Mouse (Mus musculus) lung, postnatal 25 days (tissue): ENCODE results near the gene Shisa8.
"Not testable (repeated sequence)": the region's sequence is repeated elsewhere in the genome, so short reads cannot be mapped to it uniquely, and the experiment has no call there.

Source experiments
- DNase-seq: peaks from one replicate; pipeline ENCODE4 v3.0.0; 2022; ENCODE audit warnings: low spot score

Gene Shisa8

GRCm38 (mm10) chr15:82212752-82213063, at the start of gene Shisa8:
Gene Shisa8, minus strand, starts transcription at chr15:82212815.
- DNase-seq = no peak

- peak; percentile 39 for DNase-seq
Observed at GRCm38 (mm10) chr15:82259510-82259909, 46.9 kb upstream of the Shisa8 start.

DNA sequence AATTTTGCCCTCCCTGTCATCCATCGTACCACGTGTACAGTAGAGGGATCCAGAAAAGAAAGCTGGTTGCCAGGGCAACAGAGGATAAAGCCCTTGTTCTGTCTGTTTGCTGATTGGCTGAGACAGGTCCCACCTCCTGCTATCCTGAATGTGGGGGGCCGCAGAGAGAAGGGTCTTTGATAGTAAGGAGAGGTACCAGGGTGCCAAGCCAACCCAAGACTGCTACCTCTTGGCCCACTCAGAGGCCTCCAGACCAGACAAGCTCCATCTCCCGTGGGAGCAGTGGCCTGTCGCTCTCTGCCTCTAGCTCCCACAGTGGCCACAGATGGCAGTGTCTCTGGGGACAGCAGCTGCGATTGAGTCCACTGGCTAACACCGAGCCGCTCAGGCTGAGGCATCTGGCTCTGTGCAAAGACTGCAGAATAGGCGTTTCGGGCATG, 43.3 kb upstream of the Shisa8 start:
- no peak for DNase-seq

DNA sequence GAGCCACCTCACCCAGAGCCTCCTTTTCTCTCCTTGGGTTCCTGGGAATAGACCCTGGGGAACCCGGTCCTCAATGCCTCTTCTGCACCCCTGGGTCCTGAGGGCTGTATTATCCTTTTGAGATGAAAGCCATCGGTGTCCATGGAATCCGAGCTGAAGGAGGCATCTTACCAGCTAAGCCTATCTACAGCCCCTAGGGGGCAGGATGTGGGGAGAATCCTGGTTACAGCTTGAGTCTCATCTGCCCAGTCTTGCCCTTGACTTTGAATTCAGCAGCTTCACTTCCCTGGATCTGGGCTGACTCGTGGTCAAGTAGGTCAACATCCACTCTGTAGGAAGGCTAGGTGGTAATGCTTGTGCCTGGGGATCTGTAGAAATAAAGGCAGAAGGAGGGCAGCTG, 42.6 kb upstream of the Shisa8 start:
- DNase-seq = no peak

DNA sequence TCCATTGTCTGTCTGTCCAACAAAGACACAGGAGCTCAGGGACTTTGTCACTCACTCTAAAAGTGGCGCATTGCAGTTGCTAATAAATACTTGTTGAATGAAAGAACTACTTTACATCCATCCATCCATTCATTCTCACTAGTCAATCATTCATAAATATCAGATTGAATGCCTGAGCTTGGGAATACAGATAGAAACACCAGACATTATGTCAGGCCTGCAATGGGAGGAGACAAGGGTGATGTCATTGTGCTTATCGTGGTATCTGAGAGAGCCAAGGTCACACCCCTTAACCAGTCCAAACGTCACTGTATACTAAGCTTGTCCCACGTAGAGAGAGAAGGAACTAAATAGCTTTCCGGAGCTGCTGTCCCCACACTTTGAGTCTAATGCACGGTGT, 39.5 kb upstream of the Shisa8 start, which contains the start of gene 1500009C09Rik:
Gene 1500009C09Rik (plus strand): TSS at position 301 of the 400 bp plus-strand sequence.
- DNase-seq = no peak

GRCm38 (mm10) chr15:82251579-82251978, 39.0 kb upstream of the Shisa8 start:
- no peak for DNase-seq

GRCm38 (mm10) chr15:82247131-82247776, 34.6 kb upstream of the Shisa8 start:
- DNase-seq = no peak

GRCm38 (mm10) chr15:82244805-82245161, 32.2 kb upstream of the Shisa8 start:
- not testable (repeated sequence) for DNase-seq

DNA sequence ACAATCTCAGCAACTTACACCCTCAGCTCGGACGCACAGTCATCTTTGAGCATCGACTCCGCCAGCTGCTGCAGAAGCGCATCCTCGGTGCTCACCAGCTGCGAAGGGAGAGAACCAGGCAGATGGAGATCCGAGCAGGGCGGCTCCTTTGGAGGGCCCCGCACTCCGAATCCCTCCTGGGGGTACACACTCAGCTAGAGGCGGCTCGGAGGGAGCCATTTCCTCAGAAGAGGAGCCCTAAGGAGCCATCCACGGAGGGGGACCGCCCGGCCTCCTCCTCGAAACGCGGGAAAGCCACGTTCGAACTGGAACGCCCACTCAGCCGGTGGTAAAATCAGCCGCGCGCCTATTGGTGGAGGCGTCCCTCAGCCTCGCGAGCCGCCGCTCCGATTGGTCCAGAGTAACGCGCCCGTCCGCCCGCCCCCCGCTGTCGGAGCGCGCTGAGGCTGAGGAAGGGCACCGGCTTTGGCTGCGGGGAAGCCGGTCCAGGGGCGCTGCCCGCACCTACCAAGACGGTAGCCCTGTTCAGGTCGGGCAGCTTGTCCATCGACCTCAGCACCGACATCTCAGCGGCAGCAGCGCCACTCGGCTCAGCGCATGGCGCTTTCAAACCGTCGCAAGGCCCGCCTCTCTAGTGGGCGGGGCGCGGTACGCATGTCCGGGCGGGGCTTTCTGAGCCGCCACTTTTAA, 31.6 kb upstream of the Shisa8 start, which contains the start of gene Cenpm:
Gene Cenpm (minus strand): TSS at position 634 of the 690 bp plus-strand sequence.
- DNase-seq = peak; percentile 92

- DNase-seq = no peak
Observed at GRCm38 (mm10) chr15:82243742-82244114, 31.1 kb upstream of the Shisa8 start.

DNA sequence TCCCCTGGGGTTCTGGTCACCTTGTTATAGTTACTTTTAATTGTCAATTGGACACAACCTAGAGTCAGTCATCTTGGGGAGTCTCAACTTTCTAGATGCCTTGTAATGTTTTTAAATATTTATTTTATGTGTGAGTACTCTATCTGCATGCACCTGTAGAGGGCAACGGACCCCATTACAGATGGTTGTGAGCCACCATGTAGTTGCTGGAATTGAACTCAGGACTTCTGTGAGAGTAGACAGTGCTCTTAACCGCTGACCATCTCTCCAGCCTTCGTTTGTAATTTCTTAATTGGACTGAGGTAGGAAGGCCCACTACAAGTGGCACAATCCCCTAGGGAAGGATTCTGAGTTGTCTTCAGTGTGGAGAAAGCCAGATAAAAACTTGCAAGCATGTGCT, 30.7 kb upstream of the Shisa8 start:
- no peak for DNase-seq

DNA sequence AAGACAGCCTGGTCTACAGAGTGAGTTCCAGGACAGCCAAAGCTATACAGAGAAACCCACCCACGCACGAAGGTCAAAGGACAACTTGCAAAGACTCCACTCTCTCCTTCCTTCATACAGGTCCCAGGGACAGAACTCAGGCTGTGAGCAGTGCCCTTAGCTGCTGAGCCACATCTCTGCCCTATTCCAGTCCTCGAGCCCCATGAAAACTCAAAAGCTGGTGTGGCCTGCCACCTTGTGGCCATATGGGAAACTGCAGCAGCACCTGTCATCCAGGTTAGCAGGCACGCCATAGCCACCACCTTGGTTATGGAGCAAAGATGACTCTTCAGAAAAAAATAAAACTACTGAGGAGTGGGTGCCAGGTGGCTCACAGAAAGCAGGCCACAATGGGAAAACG, 23.9 kb upstream of the Shisa8 start:
- peak; percentile 84 for DNase-seq

DNA sequence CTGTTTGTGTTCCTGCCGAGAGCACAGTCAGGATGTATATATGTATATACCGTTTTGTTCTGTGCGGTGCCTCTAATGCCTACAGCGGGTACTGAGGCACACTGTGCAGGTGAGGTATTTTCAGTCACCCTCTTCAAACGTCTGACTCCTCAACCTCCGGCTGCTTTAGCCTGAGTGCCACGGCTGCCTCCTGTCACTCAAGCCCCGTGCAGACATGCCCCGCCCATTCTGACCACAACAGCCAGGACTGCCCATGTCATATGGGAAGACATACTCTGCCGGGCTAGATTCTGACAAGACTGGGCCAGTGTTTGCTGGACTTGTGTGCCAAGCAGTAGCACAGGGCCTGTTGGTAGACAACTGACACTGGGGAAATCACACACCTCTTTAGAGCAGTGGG, 23.0 kb upstream of the Shisa8 start:
- DNase-seq = no peak

GRCm38 (mm10) chr15:82232651-82233050, 20.0 kb upstream of the Shisa8 start:
- no peak for DNase-seq

- no peak for DNase-seq
Observed at GRCm38 (mm10) chr15:82231591-82232378, 19.2 kb upstream of the Shisa8 start.

DNA sequence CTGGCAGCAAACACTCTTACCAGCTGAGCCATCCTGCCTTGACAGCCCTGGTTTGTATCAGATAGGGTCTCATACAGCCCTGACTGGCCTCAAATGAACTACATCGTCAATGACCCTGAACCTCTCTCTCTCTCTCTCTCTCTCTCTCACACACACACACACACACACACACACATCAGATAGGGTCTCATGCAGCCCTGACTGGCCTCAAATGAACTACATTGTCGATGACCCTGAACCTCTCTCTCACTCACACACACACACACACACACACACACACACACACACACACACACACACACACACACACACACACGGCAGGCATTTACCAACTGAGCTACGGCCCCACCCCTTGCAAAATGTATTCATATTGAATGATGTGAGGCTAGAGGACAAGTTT, 18.5 kb upstream of the Shisa8 start:
- no peak for DNase-seq

DNA sequence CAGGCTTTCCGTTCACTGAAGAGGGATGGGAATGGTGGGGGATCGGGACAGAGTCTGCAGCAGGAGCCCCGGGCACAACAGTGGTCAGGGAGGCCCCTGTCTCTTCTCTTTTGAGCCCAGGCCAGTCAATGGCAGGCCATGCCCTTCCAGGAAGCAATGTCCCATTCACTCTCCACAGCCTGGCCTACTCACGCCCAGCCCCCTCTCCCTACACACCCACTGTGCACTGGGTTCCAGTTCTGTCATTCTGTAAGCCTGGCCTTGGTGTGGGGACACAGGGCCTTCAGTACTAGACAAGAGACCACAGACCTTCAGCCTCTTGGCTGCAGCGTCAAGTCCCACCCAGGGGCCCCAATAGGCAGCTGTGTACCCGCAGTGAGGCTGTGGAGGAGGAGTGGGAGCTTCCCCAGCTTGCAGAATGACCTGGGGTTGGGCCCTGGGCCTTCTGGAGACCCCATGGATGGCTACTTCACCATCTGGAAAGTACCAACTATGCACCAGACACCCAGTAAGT, 17.5 kb upstream of the Shisa8 start:
- no peak for DNase-seq

DNA sequence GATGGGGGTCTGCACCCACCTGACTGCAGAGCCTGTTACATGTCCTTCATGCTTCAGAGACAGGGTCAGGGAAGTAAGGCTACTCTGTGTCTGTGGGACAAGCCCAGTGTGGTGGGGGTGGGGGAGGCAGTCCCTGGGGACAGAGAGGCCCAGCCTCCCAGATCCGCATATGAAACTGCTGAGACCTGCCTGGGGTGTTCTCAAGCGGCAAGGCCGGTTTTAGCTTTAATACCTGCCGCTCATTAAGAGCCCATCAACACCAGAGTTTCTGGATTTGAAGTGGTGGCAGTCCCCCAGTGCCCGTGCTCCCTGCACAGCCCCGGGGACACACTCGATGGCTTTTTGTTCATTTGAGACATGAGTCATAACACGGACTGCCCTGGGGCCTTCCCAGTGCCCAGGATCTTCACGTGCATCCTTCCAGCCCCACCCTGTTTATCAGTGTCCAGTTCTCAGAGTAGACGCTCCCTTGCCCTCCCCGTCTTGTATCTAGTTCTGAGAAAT, 17.0 kb upstream of the Shisa8 start:
- no peak for DNase-seq

- no peak for DNase-seq
Observed at GRCm38 (mm10) chr15:82225769-82226168, 13.2 kb upstream of the Shisa8 start.

DNA sequence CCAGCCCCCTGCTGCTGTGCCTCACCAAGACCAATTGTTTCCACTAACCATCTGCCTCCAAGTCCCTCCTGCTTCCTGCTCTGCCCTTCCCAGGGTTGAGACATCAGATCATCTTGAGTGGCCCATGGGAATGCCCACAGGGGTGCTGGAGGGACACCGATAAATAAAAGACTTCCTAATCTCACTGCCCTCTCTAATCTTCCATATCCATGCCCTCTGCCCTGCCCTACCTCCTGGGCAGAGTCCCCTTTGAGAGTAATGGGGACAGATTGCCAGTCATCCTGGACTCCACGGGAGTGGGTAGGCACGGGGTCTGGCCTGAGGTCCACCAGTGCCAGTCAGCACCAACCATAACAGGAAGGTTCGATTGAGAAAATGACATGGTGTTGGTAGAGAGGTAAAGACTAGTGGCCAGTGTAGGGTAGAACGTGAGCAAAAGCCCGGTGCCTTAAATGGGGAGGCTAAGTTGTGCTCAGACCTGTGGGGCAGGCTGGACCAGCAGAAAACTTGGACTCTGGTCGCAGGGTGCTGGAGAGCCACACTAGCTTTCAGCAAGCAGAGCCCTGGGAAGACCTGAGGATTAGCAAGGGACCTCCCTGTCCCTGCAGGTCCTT, 12.1 kb upstream of the Shisa8 start:
- no peak for DNase-seq

GRCm38 (mm10) chr15:82223657-82224601, 11.3 kb upstream of the Shisa8 start, which contains the start of gene Tnfrsf13c:
Gene Tnfrsf13c, minus strand, starts transcription at chr15:82224369.
- DNase-seq = peak; percentile 63
